Mouse (Mus musculus) ES-E14 (cell line): ENCODE data around the gene Stac2. TPM values are rescaled to one million over a fixed set of nuclear protein-coding genes. Genes with fewer than 3 reads are reported as not detected.

Experiments used
- DNase-seq: peaks from one replicate; pipeline ENCODE4 v3.0.0-alpha.2; 2013; ENCODE audit warnings: low read depth, low spot score
- H3K27ac ChIP-seq: 2 replicates; pipeline ENCODE4 v1.5.1; 2012; ENCODE audit warnings: low read depth, mild to moderate bottlenecking, low read length, moderate library complexity, mixed read lengths; ENCODE audit not compliant: poor library complexity, insufficient read depth, severe bottlenecking
- H3K36me3 ChIP-seq: 2 replicates; pipeline ENCODE4 v1.6.1; 2012; ENCODE audit warnings: mild to moderate bottlenecking, low read length, moderate library complexity, mixed read lengths; ENCODE audit not compliant: control insufficient read depth, poor library complexity, insufficient read depth, severe bottlenecking
- H3K4me1 ChIP-seq, 2 experiments: fragments of 150-350 bp in 1 of 2; sonication (generic) in 1 of 2; 2 replicates each; pipeline ENCODE4 v1.6.1; 2012; ENCODE audit warnings: low read length in 2 of 2, mild to moderate bottlenecking in 1 of 2, mixed read lengths in 1 of 2; ENCODE audit not compliant: control insufficient read depth in 2 of 2, insufficient read depth in 2 of 2, poor library complexity in 1 of 2
- H3K4me3 ChIP-seq, 2 experiments: fragments of 150-350 bp in 1 of 2; sonication (generic) in 1 of 2; 2 replicates each; pipeline ENCODE4 v1.5.1; 2012; ENCODE audit warnings: low read length in 2 of 2, low read depth in 1 of 2, mild to moderate bottlenecking in 1 of 2, mixed read lengths in 1 of 2; ENCODE audit not compliant: insufficient read depth in 1 of 2, poor library complexity in 1 of 2, severe bottlenecking in 1 of 2
- H3K9ac ChIP-seq: 2 replicates; pipeline ENCODE4 v1.6.1; 2012; ENCODE audit warnings: low read depth, mild to moderate bottlenecking, low read length, mixed read lengths; ENCODE audit not compliant: poor library complexity, insufficient read depth, severe bottlenecking
- H3K9me3 ChIP-seq: fragments of 150-350 bp; sonication (generic); 2 replicates; pipeline ENCODE4 v1.6.1; 2012; ENCODE audit warnings: low read depth, mild to moderate bottlenecking, low read length; ENCODE audit not compliant: control insufficient read depth, insufficient read depth
- CHD2 ChIP-seq: IDR thresholded peaks from 2 replicates; pipeline ENCODE4 v1.6.1; 2014; ENCODE audit warnings: mild to moderate bottlenecking, low read depth, low read length, inconsistent platforms
- HCFC1 ChIP-seq: IDR thresholded peaks from 2 replicates; pipeline ENCODE4 v1.6.1; 2012; ENCODE audit warnings: low read length, inconsistent platforms, borderline replicate concordance; ENCODE audit not compliant: insufficient read depth
- MAFK ChIP-seq: IDR thresholded peaks from 2 replicates; pipeline ENCODE4 v1.6.1; 2014; ENCODE audit warnings: mild to moderate bottlenecking, low read depth, low read length, inconsistent platforms; ENCODE audit not compliant: insufficient read depth
- ZC3H11A ChIP-seq: IDR thresholded peaks from 2 replicates; pipeline ENCODE4 v1.6.1; 2012; ENCODE audit warnings: low read depth, mild to moderate bottlenecking, inconsistent platforms, low read length, borderline replicate concordance
- ZNF384 ChIP-seq: IDR thresholded peaks from 2 replicates; pipeline ENCODE4 v1.6.1; 2012; ENCODE audit warnings: low read depth, low read length, inconsistent platforms
- in situ Hi-C, 2 experiments: fragments of 600-800 bp; cut with MboI; formaldehyde crosslinking; loops; one replicate each; pipeline ENCODE4 v1.15.1; 2025; ENCODE audit warnings: low sequenced_read_pairs in 2 of 2, inconsistent platforms in 1 of 2; ENCODE audit not compliant: unreplicated experiment in 2 of 2
- total RNA-seq: library from RNA; depleted of rRNA; stranded (reverse); fragments of 300-350 nt; gene quantifications from 2 replicates; pipeline ENCODE4 v1.2.3, GENCODE M21; 2012

Stac2 gene
- total RNA-seq, 1 experiment = 2.1 TPM

GRCm38 (mm10) chr11:98021118-98021517 is 32.1 kb downstream of the Stac2 start:
- peak overlapping the region in 1 of 2 experiments; percentile 74; a peak in 1 of 4 replicates for H3K4me3 ChIP-seq
- H3K9ac ChIP-seq = no peak overlapping the region
- H3K27ac ChIP-seq = no peak overlapping the region
- H3K9me3 ChIP-seq = no peaks in the 10 kb centered on the region
- in situ Hi-C loops = no loop called here
- no peak for TF ChIP-seq ZNF384
- no peak for TF ChIP-seq HCFC1
- TF ChIP-seq CHD2 = no peak
- TF ChIP-seq ZC3H11A = no peak
- no peak for TF ChIP-seq MAFK
- DNase-seq = no peak
- peaks cover 4% of the 10 kb centered on the region; the same call in 1 of the 2 replicates for H3K36me3 ChIP-seq
- peaks cover 3 to 20% of the 10 kb centered on the region in 2 experiments; a peak in 2 of 4 replicates for H3K4me1 ChIP-seq

GRCm38 (mm10) chr11:98020710-98021109 is 32.6 kb downstream of the Stac2 start:
- in situ Hi-C loops = no loop called here
- Histone ChIP-seq H3K4me1 (peaks cover 3 to 20% of the 10 kb centered on the region in 2 experiments; a peak in 2 of 4 replicates), H3K4me3 (no peak overlapping the region), H3K36me3 (peaks cover 4% of the 10 kb centered on the region; the same call in 1 of the 2 replicates), H3K9ac (no peak overlapping the region), H3K9me3 (no peaks in the 10 kb centered on the region), H3K27ac (no peak overlapping the region)
- TF ChIP-seq ZC3H11A (no peak), MAFK (no peak), ZNF384 (no peak)
- no peak for DNase-seq

DNA sequence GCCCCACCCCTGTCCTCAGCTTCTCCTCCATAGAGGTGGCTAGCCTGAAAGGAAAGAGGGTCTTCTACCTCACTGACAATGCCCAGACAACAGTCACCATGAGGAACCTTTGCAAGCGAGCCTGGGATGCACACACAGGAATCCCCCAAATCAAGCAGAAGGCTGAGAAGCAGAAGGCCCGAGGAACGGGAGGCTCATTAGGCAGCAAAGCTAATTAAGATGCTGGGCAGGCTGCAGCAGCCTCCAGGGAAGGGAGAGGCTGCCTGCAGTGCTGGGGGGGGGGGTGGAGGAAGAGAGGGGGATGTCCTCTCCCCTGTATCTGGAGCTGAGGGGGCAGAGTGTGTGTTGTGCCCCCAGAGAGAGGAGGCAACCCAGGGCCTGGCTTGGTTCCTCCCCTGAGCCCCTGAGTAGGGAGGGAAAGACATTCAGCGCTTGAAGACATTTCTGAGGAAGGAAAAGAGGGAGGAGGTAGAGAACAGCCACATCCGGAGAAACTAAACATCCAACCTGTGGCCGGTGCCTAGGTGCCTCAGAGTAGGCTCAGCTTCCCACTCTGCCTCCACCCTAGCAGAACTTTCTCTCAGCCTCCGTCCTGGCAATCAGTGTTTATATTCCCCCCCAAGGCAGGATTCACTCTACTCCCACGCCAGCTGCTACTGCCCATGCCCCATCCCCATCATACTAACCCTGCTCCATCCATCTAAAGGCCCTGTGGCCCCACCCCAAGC is 33.2 kb downstream of the Stac2 start:
- DNase-seq = no peak
- peaks cover 3 to 20% of the 10 kb centered on the region in 2 experiments; a peak in 2 of 4 replicates for H3K4me1 ChIP-seq
- H3K4me3 ChIP-seq = no peak overlapping the region
- in situ Hi-C loops = no loop called here
- peaks cover 7% of the 10 kb centered on the region; the same call in 1 of the 2 replicates for H3K36me3 ChIP-seq
- TF ChIP-seq ZNF384 (no peak), HCFC1 (no peak), CHD2 (no peak)
- H3K9me3 ChIP-seq = no peaks in the 10 kb centered on the region
- H3K27ac ChIP-seq = no peak overlapping the region
- H3K9ac ChIP-seq = no peak overlapping the region

GRCm38 (mm10) chr11:98018858-98019641 is 34.2 kb downstream of the Stac2 start:
- in situ Hi-C loops = no loop called here
- DNase-seq = no peak
- no peak overlapping the region for H3K27ac ChIP-seq

More at GRCm38 (mm10) chr11:98018858-98019641, 34.2 kb downstream of the Stac2 start:
- Histone ChIP-seq H3K36me3 (peaks cover 9% of the 10 kb centered on the region; the same call in 1 of the 2 replicates), H3K9ac (no peak overlapping the region), H3K9me3 (no peaks in the 10 kb centered on the region), H3K4me3 (no peak overlapping the region), H3K4me1 (peaks cover 3 to 24% of the 10 kb centered on the region in 2 experiments; a peak in 2 of 4 replicates)
- TF ChIP-seq ZNF384 = no peak
